Mouse (Mus musculus) embryonic facial prominence, embryonic 15.5 days (tissue): ENCODE measurements around the gene Ltbr. TPM values are rescaled to one million over a fixed set of nuclear protein-coding genes. Genes with fewer than 3 reads are reported as not detected.
A peak's percentile ranks its signal among the peaks of the same experiment; 100 is the strongest.

ENCODE experiments used
- ATAC-seq: fragments of 200-750 bp; cut with Nextera tagmentation; 2 replicates; pipeline ENCODE4 v1.8.0; 2017; ENCODE audit warnings: low read depth, moderate TSS enrichment; ENCODE audit not compliant: insufficient number of reproducible peaks, low FRiP score, low TSS enrichment
- H3K27ac ChIP-seq: fragments of 300-500 bp; sonication (generic); replicated peaks from 2 replicates; pipeline ENCODE4 v1.5.1; 2015; ENCODE audit warnings: mild to moderate bottlenecking, inconsistent platforms
- H3K27me3 ChIP-seq: fragments of 300-500 bp; sonication (generic); 2 replicates; pipeline ENCODE4 v1.6.1; 2015; ENCODE audit warnings: inconsistent platforms
- H3K36me3 ChIP-seq: fragments of 300-500 bp; sonication (generic); 2 replicates; pipeline ENCODE4 v1.6.1; 2015; ENCODE audit warnings: mild to moderate bottlenecking, inconsistent platforms
- H3K4me1 ChIP-seq: fragments of 300-500 bp; sonication (generic); 2 replicates; pipeline ENCODE4 v1.6.1; 2015; ENCODE audit warnings: inconsistent platforms
- H3K4me2 ChIP-seq: fragments of 300-500 bp; sonication (generic); replicated peaks from 2 replicates; pipeline ENCODE4 v1.6.1; 2015; ENCODE audit warnings: mild to moderate bottlenecking, inconsistent platforms
- H3K4me3 ChIP-seq: fragments of 300-500 bp; sonication (generic); replicated peaks from 2 replicates; pipeline ENCODE4 v1.5.1; 2015; ENCODE audit warnings: mild to moderate bottlenecking, inconsistent platforms
- H3K9ac ChIP-seq: fragments of 300-500 bp; sonication (generic); 2 replicates; pipeline ENCODE4 v1.6.1; 2015; ENCODE audit warnings: inconsistent platforms
- H3K9me3 ChIP-seq: fragments of 300-500 bp; sonication (generic); replicated peaks from 2 replicates; pipeline ENCODE4 v1.6.1; 2016; ENCODE audit warnings: inconsistent platforms
- WGBS: fragments of 180-500 bp; shearing (Covaris S2); methylation state at CpG from one replicate; pipeline ENCODE4 v1.1.7; 2015; 5-methylcytosine and 5-hydroxymethylcytosine counted together
- polyA plus RNA-seq: library from polyadenylated mRNA; unstranded; fragments of >200 nt; fragmentation: Nextera tagmentation; extraction: Ambion mirVana; gene quantifications from 2 replicates; pipeline ENCODE4 v1.2.1, GENCODE M21; 2015

Ltbr gene
- polyA plus RNA-seq, 1 experiment from 2014 or later = 47.7 TPM

DNA sequence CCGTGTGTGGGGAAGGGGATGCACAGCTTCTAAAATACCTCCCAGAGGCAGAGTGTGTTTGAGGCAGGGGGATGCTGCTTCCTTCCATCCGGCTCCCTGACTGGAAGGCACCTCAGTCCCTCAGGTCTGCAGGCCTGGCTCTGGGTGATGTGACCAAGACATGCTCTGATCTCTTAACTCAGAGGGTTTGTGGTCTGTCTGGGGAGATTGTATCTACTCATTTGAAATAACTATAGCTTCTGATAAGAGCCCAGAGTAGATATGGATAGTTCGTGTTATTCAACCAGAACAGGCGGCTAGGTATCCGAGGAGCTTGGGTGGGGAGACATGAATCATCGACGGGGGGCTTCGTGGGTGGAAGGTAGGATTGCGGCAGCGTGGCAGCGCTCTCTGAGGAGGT, 39.5 kb upstream of the Ltbr start:
- H3K27me3 ChIP-seq = no peaks in the 10 kb centered on the region
- H3K4me1 ChIP-seq = peaks cover 81% of the 10 kb centered on the region
- WGBS = 74% methylated on average over 11 of the region's 11 CpGs
- no peaks in the 10 kb centered on the region for H3K9me3 ChIP-seq
- H3K9ac ChIP-seq = no peak overlapping the region
- ATAC-seq = no peak
- H3K36me3 ChIP-seq = peaks cover 13% of the 10 kb centered on the region
- H3K4me2 ChIP-seq = 0 out of 2 replicates have a peak overlapping the region, but pooled peaks have one; percentile 10
- H3K27ac ChIP-seq = no peak overlapping the region
- no peak overlapping the region for H3K4me3 ChIP-seq

DNA sequence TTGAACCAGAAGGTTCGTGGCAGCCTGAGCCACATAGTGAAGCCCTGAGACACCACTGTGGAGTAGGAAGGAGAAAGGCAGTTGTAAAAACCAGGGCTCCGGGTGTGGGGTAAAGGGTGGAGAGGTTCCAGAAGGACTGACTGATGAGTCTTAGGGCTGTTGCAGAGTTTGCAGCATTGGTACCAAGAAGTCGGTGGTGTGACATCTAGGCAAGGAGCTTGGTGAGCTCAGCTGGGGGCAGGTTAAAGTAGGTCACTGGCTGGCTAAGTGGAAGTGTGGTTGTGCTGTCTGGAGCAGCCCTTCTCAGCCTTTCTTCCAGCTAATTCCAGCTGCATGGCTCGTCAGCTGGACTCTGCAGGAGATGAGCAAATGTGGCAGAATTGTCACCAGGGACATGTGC, 39.1 kb upstream of the Ltbr start:
- no peak overlapping the region for H3K9ac ChIP-seq
- H3K9me3 ChIP-seq = no peaks in the 10 kb centered on the region
- H3K27me3 ChIP-seq = no peaks in the 10 kb centered on the region
- no peak overlapping the region for H3K27ac ChIP-seq
- peaks cover 81% of the 10 kb centered on the region for H3K4me1 ChIP-seq
- H3K4me3 ChIP-seq = peak overlapping the region; percentile 2; the same call in 1 of the 2 replicates
- 0 out of 2 replicates have a peak overlapping the region, but pooled peaks have one; percentile 10 for H3K4me2 ChIP-seq
- H3K36me3 ChIP-seq = peaks cover 9% of the 10 kb centered on the region
- no peak for ATAC-seq
- 48% methylated on average over 4 of the region's 4 CpGs for WGBS

DNA sequence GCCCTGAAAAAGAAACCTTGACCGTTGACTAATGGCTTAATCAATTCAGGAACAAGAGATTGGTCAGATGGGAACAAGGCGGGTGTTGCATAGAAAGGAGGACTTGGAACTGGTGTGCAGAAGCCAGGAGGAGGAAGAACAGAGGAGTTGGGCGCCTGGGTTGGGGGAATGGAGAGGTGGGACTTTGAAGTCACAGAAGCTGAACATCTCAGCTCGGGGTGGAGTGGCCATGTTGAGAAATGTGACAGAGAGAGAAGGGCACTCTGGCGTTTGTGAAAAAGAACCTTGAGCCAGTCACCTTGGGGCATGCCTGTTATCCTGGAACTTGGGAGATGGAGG, 38.3 kb upstream of the Ltbr start:
- no peak overlapping the region for H3K4me3 ChIP-seq
- H3K36me3 ChIP-seq = 0 out of 2 replicates have a peak, but pooled peaks cover under 1% of the 10 kb centered on the region
- H3K4me2 ChIP-seq = peak overlapping the region; percentile 85; the same call in 1 of the 2 replicates
- H3K9me3 ChIP-seq = no peaks in the 10 kb centered on the region
- H3K27me3 ChIP-seq = no peaks in the 10 kb centered on the region
- 0 out of 2 replicates have a peak overlapping the region, but pooled peaks have one; percentile 29 for H3K27ac ChIP-seq
- no peak overlapping the region for H3K9ac ChIP-seq
- peaks cover 74% of the 10 kb centered on the region for H3K4me1 ChIP-seq
- WGBS = 60% methylated on average over 5 of the region's 5 CpGs
- no peak for ATAC-seq

DNA sequence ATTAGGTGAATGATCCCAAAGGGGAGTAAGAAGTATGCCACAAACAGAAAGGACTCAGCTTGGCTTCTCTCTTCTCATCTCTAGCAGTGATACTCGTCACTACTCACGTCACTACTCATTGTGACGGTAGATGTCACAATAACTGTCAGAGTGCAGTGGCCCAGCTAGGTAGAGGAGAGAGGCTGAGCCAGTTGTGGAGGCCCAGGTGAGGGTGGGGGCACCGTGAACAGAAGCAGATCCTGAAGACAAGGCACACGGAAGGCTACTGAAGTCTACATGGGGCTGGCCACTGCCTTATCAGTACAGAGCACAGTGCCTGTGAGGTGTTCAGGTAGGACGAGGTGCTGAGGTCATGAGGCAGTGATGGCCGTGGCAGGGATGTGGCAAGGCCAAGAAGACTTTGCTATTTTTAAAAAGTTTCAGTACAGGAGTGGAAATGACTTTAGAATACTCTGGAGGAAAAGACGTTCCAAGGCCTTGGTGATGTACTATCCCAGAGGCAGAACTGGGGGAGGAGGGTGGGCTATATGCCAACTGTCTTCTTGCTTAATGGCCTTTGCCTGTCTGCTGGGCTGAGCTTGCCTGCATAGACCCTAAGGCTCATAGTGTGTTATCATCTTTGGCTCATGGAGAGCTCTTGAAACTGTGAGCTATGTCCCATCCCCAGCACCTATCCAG, 37.8 kb upstream of the Ltbr start:
- 59% methylated on average over 8 of the region's 8 CpGs for WGBS
- H3K27ac ChIP-seq = 0 out of 2 replicates have a peak overlapping the region, but pooled peaks have one; percentile 29
- ATAC-seq = no peak
- peak overlapping the region; percentile 85 for H3K4me2 ChIP-seq
- peaks cover 74% of the 10 kb centered on the region for H3K4me1 ChIP-seq
- no peaks in the 10 kb centered on the region for H3K36me3 ChIP-seq
- H3K4me3 ChIP-seq = peak overlapping the region; percentile 76
- H3K9me3 ChIP-seq = no peaks in the 10 kb centered on the region
- H3K27me3 ChIP-seq = no peaks in the 10 kb centered on the region
- no peak overlapping the region for H3K9ac ChIP-seq

DNA sequence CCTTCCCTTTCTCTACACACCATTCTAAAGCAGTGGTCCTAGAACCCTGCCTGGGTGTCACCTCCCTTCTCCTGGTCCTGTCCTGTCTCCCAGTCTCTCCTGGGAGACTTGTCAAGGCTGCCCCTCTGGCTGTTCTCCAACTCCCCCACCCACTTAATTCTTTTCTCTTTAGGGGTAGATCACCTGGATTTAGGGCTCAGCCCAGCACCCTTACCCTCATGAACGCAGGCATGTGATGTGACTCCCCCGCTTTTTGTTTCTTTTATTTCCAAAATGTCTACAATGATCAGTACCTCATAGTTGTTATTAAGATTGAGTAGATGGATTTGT, 37.3 kb upstream of the Ltbr start:
- H3K9me3 ChIP-seq = no peaks in the 10 kb centered on the region
- ATAC-seq = no peak
- no peaks in the 10 kb centered on the region for H3K27me3 ChIP-seq
- H3K27ac ChIP-seq = no peak overlapping the region
- no peaks in the 10 kb centered on the region for H3K36me3 ChIP-seq
- 72% methylated on average over 2 of the region's 2 CpGs for WGBS
- peaks cover 69% of the 10 kb centered on the region for H3K4me1 ChIP-seq
- peak overlapping the region; percentile 85 for H3K4me2 ChIP-seq
- H3K4me3 ChIP-seq = peak overlapping the region; percentile 76
- H3K9ac ChIP-seq = no peak overlapping the region; the same call in 1 of the 2 replicates

DNA sequence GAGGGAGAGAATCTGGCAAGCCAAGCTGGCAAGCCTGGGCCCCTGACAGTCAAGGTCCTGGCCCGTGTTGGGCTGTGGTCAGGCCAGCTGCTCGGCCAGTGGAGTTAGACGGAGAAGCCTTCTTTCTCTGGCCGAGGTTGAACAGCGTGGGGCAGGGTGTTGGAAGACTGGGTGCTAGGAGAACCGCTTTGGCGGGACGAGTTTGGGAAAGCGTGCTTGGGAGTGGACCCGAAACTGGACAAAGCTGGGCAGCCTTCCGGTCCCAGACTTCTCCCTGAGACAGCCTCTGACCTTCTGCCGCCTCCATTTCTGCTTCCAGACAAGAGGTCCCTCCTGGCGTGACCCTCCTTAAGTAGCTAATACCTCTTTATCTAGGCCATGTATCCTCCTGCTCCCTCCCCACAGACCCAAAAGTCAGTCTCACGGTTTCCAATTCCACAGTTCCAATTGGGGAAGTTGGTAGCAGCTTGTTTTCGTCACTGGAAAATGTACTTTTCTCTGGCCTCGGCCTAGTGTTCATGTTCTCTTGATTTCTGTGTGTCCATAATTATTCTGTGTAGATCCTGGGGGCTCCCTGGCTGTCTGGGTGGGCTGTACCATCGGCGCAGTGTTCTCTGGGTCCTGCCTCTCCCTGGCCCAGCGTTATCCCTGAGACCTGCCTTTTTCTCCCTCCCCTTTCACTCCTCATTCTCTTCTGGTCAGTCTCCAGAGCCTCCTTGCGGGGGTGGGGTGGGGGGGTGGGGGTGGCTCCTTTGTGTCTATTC, 36.7 kb upstream of the Ltbr start:
- Histone ChIP-seq H3K4me2 (peak overlapping the region; percentile 85), H3K27me3 (no peaks in the 10 kb centered on the region), H3K36me3 (no peaks in the 10 kb centered on the region), H3K4me3 (peak overlapping the region; percentile 76), H3K9ac (peak overlapping the region; percentile 81), H3K27ac (peak overlapping the region; percentile 89), H3K9me3 (no peaks in the 10 kb centered on the region), H3K4me1 (peaks cover 64% of the 10 kb centered on the region)
- ATAC-seq = no peak
- WGBS = 2% methylated on average over 20 of the region's 20 CpGs

DNA sequence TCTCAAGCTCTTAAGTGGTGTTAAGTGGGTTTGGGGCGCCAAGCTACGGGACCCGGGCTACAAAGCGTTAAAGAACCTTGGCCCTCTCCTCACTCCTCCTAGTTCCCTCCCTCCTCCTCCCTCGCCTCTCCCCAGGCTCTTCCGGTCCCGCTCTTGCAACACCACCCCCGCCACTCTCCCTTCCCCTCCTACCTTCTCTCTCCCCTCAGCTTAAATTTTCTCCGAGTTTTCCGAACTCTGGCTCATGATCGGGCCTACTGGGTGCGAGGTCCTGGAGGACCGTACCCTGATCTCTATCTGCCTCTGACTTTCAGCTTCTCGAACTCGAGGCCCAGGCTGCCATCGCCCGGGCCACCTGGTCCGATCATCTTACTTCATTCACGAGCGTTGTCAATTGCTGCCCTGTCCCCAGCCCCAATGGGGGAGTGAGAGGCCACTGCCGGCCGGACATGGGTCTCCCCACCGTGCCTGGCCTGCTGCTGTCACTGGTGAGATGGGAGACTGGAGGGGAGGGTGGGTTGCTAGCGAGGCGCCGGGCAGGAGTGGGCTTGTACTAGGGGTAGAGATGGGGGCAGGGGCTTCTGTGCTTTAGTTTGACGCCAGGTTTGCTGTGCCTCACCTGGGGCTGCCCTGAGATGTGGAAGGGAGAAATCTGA, 36.0 kb upstream of the Ltbr start:
- Histone ChIP-seq H3K27me3 (no peaks in the 10 kb centered on the region), H3K36me3 (no peaks in the 10 kb centered on the region), H3K9me3 (no peaks in the 10 kb centered on the region), H3K4me3 (peak overlapping the region; percentile 76), H3K4me2 (peak overlapping the region; percentile 85), H3K9ac (peak overlapping the region; percentile 81), H3K27ac (peak overlapping the region; percentile 89), H3K4me1 (peaks cover 61% of the 10 kb centered on the region)
- peak; percentile 85 for ATAC-seq
- under 1% methylated on average over 27 of the region's 27 CpGs for WGBS

DNA sequence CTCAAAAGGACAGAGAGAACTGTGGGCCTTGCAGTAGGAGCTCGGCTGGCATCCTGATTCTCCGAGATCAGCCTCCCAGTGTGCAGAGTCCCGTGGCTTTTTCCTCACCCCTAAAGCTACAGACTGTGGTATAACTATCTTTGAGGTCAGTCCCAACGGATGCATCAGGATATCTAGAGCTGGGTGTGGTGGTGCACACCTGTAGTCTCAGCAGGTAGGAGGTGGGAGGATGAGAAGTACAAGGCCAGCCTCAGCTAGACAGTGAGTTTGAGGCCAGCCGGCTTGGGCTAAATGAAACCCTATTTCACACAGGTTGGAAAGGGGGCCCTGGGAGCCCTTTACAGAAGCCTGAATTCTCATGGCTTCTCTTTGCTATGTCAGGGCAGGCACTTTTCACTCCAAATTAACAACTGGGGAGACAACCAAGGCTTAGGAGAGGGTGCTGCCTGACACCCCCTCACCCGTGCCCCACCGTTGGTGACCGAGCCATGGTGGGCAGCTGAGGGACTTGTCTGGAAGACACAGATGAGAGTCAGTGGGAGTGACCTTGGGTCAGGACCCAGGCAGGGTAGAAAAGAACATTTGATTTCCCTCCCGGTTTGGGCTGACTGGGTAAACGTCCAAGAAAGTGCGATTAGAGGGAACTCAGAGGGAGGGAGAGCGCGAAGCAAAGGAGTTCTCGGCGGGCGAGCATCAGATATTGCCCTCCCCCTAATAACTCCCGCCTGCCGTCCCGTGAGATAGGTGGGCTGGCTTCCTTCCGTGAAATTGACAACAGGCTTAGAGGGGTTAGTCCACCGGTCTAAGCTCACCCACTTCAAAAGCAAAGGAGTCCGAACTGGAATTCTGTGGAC, 35.3 kb upstream of the Ltbr start, which contains the start of gene Tnfrsf1a:
Gene Tnfrsf1a (plus strand): TSS at position 642 of the 854 bp plus-strand sequence.
- Histone ChIP-seq H3K27me3 (no peaks in the 10 kb centered on the region), H3K9me3 (no peaks in the 10 kb centered on the region), H3K4me1 (peaks cover 61% of the 10 kb centered on the region), H3K4me2 (peak within 1 kb of the TSS; percentile 85), H3K27ac (peak within 1 kb of the TSS; percentile 89), H3K36me3 (no peaks in the 10 kb centered on the region), H3K4me3 (peak within 1 kb of the TSS; percentile 76), H3K9ac (peak within 1 kb of the TSS; percentile 81)
- 6% methylated on average over 22 of the region's 22 CpGs for WGBS
- ATAC-seq = no peak

DNA sequence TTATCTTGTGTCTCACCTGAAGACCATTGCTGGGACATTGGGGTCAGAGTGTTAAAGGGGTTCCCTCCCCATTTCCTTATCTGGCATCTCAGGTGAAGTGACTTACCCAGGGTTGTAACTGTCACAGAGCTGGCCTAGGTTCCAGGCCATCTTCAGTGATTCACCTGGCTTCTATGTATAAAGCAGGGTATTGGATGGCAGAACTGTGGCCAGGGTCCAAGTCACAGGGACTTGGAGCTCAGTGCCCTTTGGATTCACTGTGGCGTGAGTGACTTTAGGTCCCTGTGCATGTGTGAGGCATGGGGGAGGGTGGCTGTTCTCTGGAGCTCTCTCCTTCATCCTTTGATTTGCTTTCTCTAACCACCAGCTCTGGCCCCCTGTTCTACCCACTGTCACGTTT, 32.3 kb upstream of the Ltbr start:
- WGBS = 55% methylated on average over 2 of the region's 2 CpGs
- Histone ChIP-seq H3K4me3 (no peak overlapping the region), H3K36me3 (no peaks in the 10 kb centered on the region), H3K4me1 (peaks cover 42% of the 10 kb centered on the region), H3K9ac (no peak overlapping the region), H3K9me3 (no peaks in the 10 kb centered on the region), H3K4me2 (no peak overlapping the region), H3K27ac (0 out of 2 replicates have a peak overlapping the region, but pooled peaks have one; percentile 58), H3K27me3 (no peaks in the 10 kb centered on the region)
- ATAC-seq = no peak

DNA sequence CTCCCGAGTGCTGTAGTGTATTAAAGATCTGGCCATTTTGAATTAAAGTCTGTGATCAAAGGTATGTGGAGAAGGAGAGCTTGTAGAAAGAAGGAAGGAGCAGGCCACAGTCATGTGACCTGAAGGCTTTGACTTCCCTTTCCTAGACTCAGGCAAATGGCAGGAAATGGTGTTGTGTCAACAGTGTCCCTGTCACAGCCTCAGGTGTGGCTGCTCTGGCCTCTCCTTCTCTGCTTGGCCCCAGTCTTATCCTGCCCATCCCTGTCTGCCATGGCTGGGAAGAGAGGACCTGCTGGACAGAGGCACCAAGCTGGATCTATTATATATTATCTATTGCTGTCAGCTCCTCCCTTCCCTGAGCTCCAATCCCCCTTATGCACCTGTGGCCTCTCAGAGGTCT, 31.9 kb upstream of the Ltbr start:
- Histone ChIP-seq H3K4me1 (peaks cover 38% of the 10 kb centered on the region), H3K4me2 (no peak overlapping the region), H3K27me3 (no peaks in the 10 kb centered on the region), H3K4me3 (no peak overlapping the region), H3K27ac (peak overlapping the region; percentile 58; the same call in 1 of the 2 replicates), H3K9ac (no peak overlapping the region), H3K9me3 (no peaks in the 10 kb centered on the region), H3K36me3 (no peaks in the 10 kb centered on the region)
- WGBS = 69% methylated on average over 1 of the region's 1 CpGs
- no peak for ATAC-seq
